Mouse (Mus musculus) CH12.LX (cell line): ENCODE data around the gene Man1a. TPM values are rescaled to one million over a fixed set of nuclear protein-coding genes. Genes with fewer than 3 reads are reported as not detected.

Experiments used
- DNase-seq: peaks from one replicate; pipeline ENCODE4 v3.0.0-alpha.2; 2013; ENCODE audit errors: extremely low read depth
- H3K27ac ChIP-seq: 2 replicates; pipeline ENCODE4 v1.5.1; 2012; ENCODE audit warnings: low read depth, mild to moderate bottlenecking, control low read depth, moderate library complexity; ENCODE audit not compliant: insufficient read depth
- H3K27me3 ChIP-seq: replicated peaks from 2 replicates; pipeline ENCODE3; 2012; ENCODE audit warnings: inconsistent platforms
- H3K36me3 ChIP-seq, 2 experiments: replicated peaks in 1 of 2; 2 replicates each; pipeline versions ENCODE3 to v1.6.1; 2012; ENCODE audit warnings: inconsistent platforms in 1 of 2, low read length in 1 of 2, mild to moderate bottlenecking in 1 of 2, mixed read lengths in 1 of 2, moderate library complexity in 1 of 2; ENCODE audit not compliant: control insufficient read depth in 1 of 2, insufficient read depth in 1 of 2
- H3K4me1 ChIP-seq, 2 experiments: 2 replicates each; pipeline ENCODE4 v1.6.1; 2012; ENCODE audit warnings: inconsistent platforms in 1 of 2, moderate library complexity in 1 of 2; ENCODE audit not compliant: insufficient read depth in 2 of 2, control insufficient read depth in 1 of 2
- H3K4me2 ChIP-seq: 2 replicates; pipeline ENCODE4 v1.6.1; 2012; ENCODE audit warnings: low read depth, mild to moderate bottlenecking, control low read depth; ENCODE audit not compliant: poor library complexity, insufficient read depth, severe bottlenecking
- H3K4me3 ChIP-seq, 3 experiments: fragments of 150-350 bp in 1 of 3; sonication (generic) in 1 of 3; replicated peaks in 1 of 3; 2 replicates each; pipeline versions ENCODE3 to v1.5.1; 2011 to 2012; ENCODE audit warnings: low read depth in 2 of 3, low read length in 2 of 3, mild to moderate bottlenecking in 2 of 3, moderate library complexity in 2 of 3, control low read depth in 1 of 3, improper control_type of control experiment in 1 of 3, inconsistent platforms in 1 of 3, mixed read lengths in 1 of 3; ENCODE audit not compliant: poor library complexity in 1 of 3
- H3K79me2 ChIP-seq: replicated peaks from 2 replicates; pipeline ENCODE4 v1.6.1; 2012; ENCODE audit warnings: mild to moderate bottlenecking, moderate library complexity; ENCODE audit not compliant: control insufficient read depth, poor library complexity, insufficient read depth, severe bottlenecking; ENCODE audit errors: extremely low read depth
- H3K9ac ChIP-seq: 2 replicates; pipeline ENCODE4 v1.6.1; 2012; ENCODE audit warnings: low read depth, mild to moderate bottlenecking, control low read depth, moderate library complexity; ENCODE audit not compliant: insufficient read depth
- H3K9me3 ChIP-seq: replicated peaks from 2 replicates; pipeline ENCODE3; 2012; ENCODE audit warnings: low read length, inconsistent platforms, mixed read lengths
- BHLHE40 ChIP-seq: IDR thresholded peaks from 2 replicates; pipeline ENCODE4 v1.6.1; 2011; ENCODE audit warnings: mild to moderate bottlenecking, low read depth, low read length, improper control_type of control experiment
- CTCF ChIP-seq, 2 experiments: IDR thresholded peaks in 1 of 2; conservative IDR thresholded peaks in 1 of 2; 2 replicates each; pipeline ENCODE4 v1.5.1; 2011 to 2012; ENCODE audit warnings: low read depth in 2 of 2, low read length in 2 of 2, improper control_type of control experiment in 1 of 2, inconsistent platforms in 1 of 2, mild to moderate bottlenecking in 1 of 2, moderate library complexity in 1 of 2
- EP300 ChIP-seq: IDR thresholded peaks from 2 replicates; pipeline ENCODE4 v1.6.1; 2011; ENCODE audit warnings: low read length, improper control_type of control experiment
- GABPA ChIP-seq: IDR thresholded peaks from 2 replicates; pipeline ENCODE4 v1.6.1; 2012; ENCODE audit warnings: low read depth, low read length, improper control_type of control experiment, inconsistent platforms; ENCODE audit not compliant: insufficient replicate concordance
- MAZ ChIP-seq: IDR thresholded peaks from 2 replicates; pipeline ENCODE4 v1.6.1; 2012; ENCODE audit warnings: low read depth, mild to moderate bottlenecking, inconsistent platforms, low read length, improper control_type of control experiment, moderate library complexity
- MXI1 ChIP-seq: IDR thresholded peaks from 2 replicates; pipeline ENCODE4 v1.6.1; 2011; ENCODE audit warnings: mild to moderate bottlenecking, low read depth, low read length, improper control_type of control experiment
- MYC ChIP-seq: IDR thresholded peaks from 2 replicates; pipeline ENCODE4 v1.6.1; 2011; ENCODE audit warnings: low read depth, mild to moderate bottlenecking, improper control_type of control experiment, low read length
- NRF1 ChIP-seq: IDR thresholded peaks from 2 replicates; pipeline ENCODE4 v1.6.1; 2014; ENCODE audit warnings: low read depth, mild to moderate bottlenecking, inconsistent platforms, low read length, improper control_type of control experiment, moderate library complexity
- TCF12 ChIP-seq: IDR thresholded peaks from 2 replicates; pipeline ENCODE4 v1.6.1; 2014; ENCODE audit warnings: low read depth, mild to moderate bottlenecking, inconsistent platforms, low read length, improper control_type of control experiment
- UBTF ChIP-seq: IDR thresholded peaks from 2 replicates; pipeline ENCODE4 v1.6.1; 2012; ENCODE audit warnings: low read depth, mild to moderate bottlenecking, inconsistent platforms, low read length, improper control_type of control experiment, moderate library complexity
- ZC3H11A ChIP-seq: IDR thresholded peaks from 2 replicates; pipeline ENCODE4 v1.6.1; 2012; ENCODE audit warnings: low read depth, mild to moderate bottlenecking, inconsistent platforms, low read length, improper control_type of control experiment
- ZKSCAN1 ChIP-seq: IDR thresholded peaks from 2 replicates; pipeline ENCODE4 v1.6.1; 2012; ENCODE audit warnings: low read depth, inconsistent platforms, low read length, improper control_type of control experiment, borderline replicate concordance
- dilution Hi-C: fragments of 300-500 bp; cut with MboI; formaldehyde crosslinking; loops from 2 replicates; pipeline ENCODE4 v1.14.3; 2020; ENCODE audit warnings: low sequenced_read_pairs; ENCODE audit not compliant: extremely low pct_unique_long_range_greater_than_20kb, extremely low pct_ligation_motif_present
- in situ Hi-C: fragments of 300-500 bp; cut with MboI; formaldehyde crosslinking; loops from 3 replicates; pipeline ENCODE4 v1.14.3; 2019; ENCODE audit warnings: low sequenced_read_pairs, low pct_ligation_motif_present, low pct_unique_long_range_greater_than_20kb, mixed read lengths
- polyA plus RNA-seq: library from polyadenylated mRNA; unstranded; fragments of >175 nt; gene quantifications from 2 replicates; pipeline ENCODE4 v1.2.1, GENCODE M21; 2012; ENCODE audit warnings: low read depth; ENCODE audit not compliant: insufficient read length
- total RNA-seq, 2 experiments: library from RNA; depleted of rRNA; stranded (reverse); fragments of 300-350 nt in 1 of 2; fragments of >200 nt in 1 of 2; gene quantifications; 2 replicates each; pipeline ENCODE4 v1.2.3; 2012 to 2014

The Man1a gene
- total and polyA plus RNA-seq, 3 experiments, result 104 to 211 (median 191) TPM

DNA sequence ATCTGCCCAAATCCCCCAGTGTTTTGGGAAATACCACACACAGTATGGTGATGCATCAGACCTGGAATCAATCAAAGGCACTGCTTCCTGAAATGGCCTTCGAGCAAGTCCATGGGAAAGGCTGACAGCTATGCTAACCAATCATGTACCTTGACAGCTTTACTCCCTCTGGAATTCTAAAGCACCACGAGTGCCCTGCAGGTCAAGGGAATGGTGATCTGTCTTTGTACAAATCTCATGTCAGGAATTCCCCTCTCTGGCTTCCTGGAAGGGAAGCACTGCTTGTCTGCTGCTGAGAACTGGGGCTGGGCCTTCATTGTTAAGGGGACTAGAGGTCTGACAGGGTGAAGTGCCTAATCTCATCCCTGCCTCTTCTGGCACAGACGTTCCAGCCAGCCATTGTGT, 17.3 kb downstream of the Man1a start:
- DNase-seq, result no peak
- Histone ChIP-seq H3K79me2 (peaks cover 72% of the 10 kb centered on the region), H3K9me3 (no peaks in the 10 kb centered on the region), H3K27me3 (no peaks in the 10 kb centered on the region), H3K9ac (peak overlapping the region; percentile 48; the same call in 1 of the 2 replicates), H3K36me3 (peaks cover 43 to 58% of the 10 kb centered on the region in 2 experiments), H3K4me2 (peak overlapping the region; percentile 55; the same call in 1 of the 2 replicates), H3K4me1 (peaks cover 37 to 80% of the 10 kb centered on the region in 2 experiments), H3K27ac (peak overlapping the region; percentile 5; the same call in 1 of the 2 replicates), H3K4me3 (no peak overlapping the region)
- TF ChIP-seq BHLHE40 (no peak), MYC (no peak), MAZ (no peak), NRF1 (no peak), ZKSCAN1 (no peak), MXI1 (no peak), GABPA (no peak), CTCF (conservative IDR thresholded peaks at IDR 0.05 in 1 of 2, IDR thresholded peaks at IDR 0.05 in 1 of 2; ENCODE audit: low read depth in 2 of 2, low read length in 2 of 2) (no peak)
- dilution Hi-C loops, result no loop called here
- in situ Hi-C loops, result no loop called here

DNA sequence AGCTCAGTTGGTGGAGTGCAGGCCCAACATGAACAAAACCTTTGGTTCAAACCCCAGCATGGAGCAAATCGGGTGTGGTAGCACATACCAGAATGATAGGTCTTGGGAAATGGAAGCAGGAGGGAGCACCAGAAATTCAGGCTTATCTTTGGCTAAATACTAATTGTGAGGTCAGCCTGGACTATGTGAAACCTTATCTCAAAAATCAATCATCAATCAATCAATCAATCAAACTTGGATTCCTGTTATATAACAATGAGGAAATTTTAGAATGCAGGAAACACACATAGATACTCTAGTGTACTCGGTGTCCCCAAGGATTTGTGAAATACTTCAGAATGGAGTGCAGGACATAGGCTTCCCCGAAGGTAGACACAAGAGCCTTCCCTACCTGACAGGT, 17.8 kb downstream of the Man1a start:
- H3K9me3 ChIP-seq, result no peaks in the 10 kb centered on the region
- TF ChIP-seq UBTF, result no peak
- no peak for TF ChIP-seq EP300
- TF ChIP-seq ZC3H11A, result no peak
- no peaks in the 10 kb centered on the region for H3K27me3 ChIP-seq
- in situ Hi-C loops, result no loop called here
- no peak overlapping the region for H3K9ac ChIP-seq
- dilution Hi-C loops, result no loop called here
- peaks cover 38 to 80% of the 10 kb centered on the region in 2 experiments for H3K4me1 ChIP-seq
- peaks cover 44 to 61% of the 10 kb centered on the region in 2 experiments for H3K36me3 ChIP-seq
- no peak for DNase-seq
- peaks cover 73% of the 10 kb centered on the region for H3K79me2 ChIP-seq
- no peak overlapping the region for H3K4me2 ChIP-seq
- peak overlapping the region; percentile 5; the same call in 1 of the 2 replicates for H3K27ac ChIP-seq
- H3K4me3 ChIP-seq, result no peak overlapping the region

- dilution Hi-C loops, result no loop called here
- DNase-seq, result no peak
Observed at GRCm38 (mm10) chr10:54054188-54054587, 22.2 kb downstream of the Man1a start.

More at GRCm38 (mm10) chr10:54054188-54054587, 22.2 kb downstream of the Man1a start:
- H3K4me2 ChIP-seq, result no peak overlapping the region
- H3K27me3 ChIP-seq, result no peaks in the 10 kb centered on the region
- no peak overlapping the region for H3K4me3 ChIP-seq
- peaks cover 75% of the 10 kb centered on the region for H3K79me2 ChIP-seq
- in situ Hi-C loops, result no loop called here
- H3K4me1 ChIP-seq, result peaks cover 28 to 80% of the 10 kb centered on the region in 2 experiments
- no peaks in the 10 kb centered on the region for H3K9me3 ChIP-seq
- peak overlapping the region; percentile 81 for H3K27ac ChIP-seq
- TF ChIP-seq EP300 (peak; percentile 55), MYC (no peak), TCF12 (no peak)
- H3K36me3 ChIP-seq, result peaks cover 46 to 69% of the 10 kb centered on the region in 2 experiments
- H3K9ac ChIP-seq, result peak overlapping the region; percentile 27; the same call in 1 of the 2 replicates
